Mouse (Mus musculus) liver, adult (tissue): ENCODE measurements around the gene Cdr2l.

Experiments
- GATA4 ChIP-seq: IDR thresholded peaks from 2 replicates; pipeline ENCODE4 v1.6.1; 2014; ENCODE audit warnings: mild to moderate bottlenecking, low read length; ENCODE audit not compliant: insufficient replicate concordance

Cdr2l gene

GRCm38 (mm10) chr11:115439326-115439725 lies 57.6 kb downstream of the Cdr2l start:
- TF ChIP-seq GATA4, result no peak

DNA sequence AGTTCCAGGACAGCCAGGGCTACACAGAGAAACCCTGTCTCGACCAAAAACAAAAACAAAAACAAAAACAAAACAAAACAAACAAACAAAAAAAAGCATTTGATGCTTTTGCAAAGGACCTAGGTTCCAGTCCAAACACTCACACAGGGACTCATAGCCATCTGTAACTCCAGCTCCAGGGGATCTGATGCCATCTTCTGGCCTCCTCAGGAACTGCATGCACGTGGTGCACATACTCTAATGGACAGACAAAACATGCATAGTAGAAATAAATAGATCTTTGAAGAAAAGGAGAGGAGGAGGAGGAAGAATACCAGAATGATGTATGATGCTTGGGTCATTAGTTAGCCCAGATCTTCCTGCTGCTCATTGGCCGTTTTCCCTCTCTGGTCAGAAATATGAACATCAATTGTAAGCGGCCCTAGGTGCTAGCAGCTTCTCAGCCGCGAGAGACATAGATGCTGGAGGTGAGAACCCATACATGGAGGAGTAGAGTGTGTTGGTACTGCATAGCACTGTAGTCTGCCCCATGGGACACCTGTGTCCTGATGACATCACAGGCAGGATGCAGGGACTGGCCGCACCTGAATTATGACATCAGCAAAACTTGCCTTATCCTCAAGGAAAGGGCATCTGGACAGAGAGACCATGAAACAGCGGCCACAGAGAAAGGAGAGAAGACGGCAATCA lies 58.3 kb downstream of the Cdr2l start, which contains the start of gene Trim80:
Trim80 (plus strand) TSS at position 640 of the 690 bp plus-strand sequence.
- no peak for TF ChIP-seq GATA4

GRCm38 (mm10) chr11:115441417-115441816 lies 59.7 kb downstream of the Cdr2l start:
- no peak for TF ChIP-seq GATA4
